In genomic region chr1:133451869-133452563, GRCm38 (mm10) we compare ENCODE assay signal across 7 mouse cellular contexts. TPM values are rescaled to one million over a fixed set of nuclear protein-coding genes. Genes with fewer than 3 reads are reported as not detected.
DNase-seq lines count a peak whose midpoint lies in the region; ATAC-seq lines count a peak whose summit lies in the region.

No protein-coding gene starts in this region.

- no peak overlapping the region for H3K4me2 ChIP-seq in neural tube, embryonic 15.5 days
- peak overlapping the region; percentile 23; the same call in 1 of the 2 replicates for H3K4me2 ChIP-seq in heart, embryonic 14.5 days (ENCODE audit: low read length)
- H3K4me2 ChIP-seq in kidney, embryonic 16.5 days (replicated peaks; ENCODE audit: low read depth, low read length), result no peak overlapping the region

- no peaks in the 10 kb centered on the region for H3K27me3 ChIP-seq in neural tube, embryonic 15.5 days (replicated peaks)
- H3K27me3 ChIP-seq in heart, embryonic 14.5 days (ENCODE audit: control insufficient read depth, insufficient read depth, low read length), result no peaks in the 10 kb centered on the region
- H3K27me3 ChIP-seq in kidney, embryonic 16.5 days (ENCODE audit: insufficient read depth, low read length), result no peaks in the 10 kb centered on the region

- no peak overlapping the region for H3K9ac ChIP-seq in neural tube, embryonic 15.5 days (replicated peaks)
- peak overlapping the region; percentile 21; the same call in 1 of the 2 replicates for H3K9ac ChIP-seq in heart, embryonic 14.5 days (ENCODE audit: low read length)
- no peak overlapping the region for H3K9ac ChIP-seq in kidney, embryonic 16.5 days (replicated peaks; ENCODE audit: low read length)

- no peaks in the 10 kb centered on the region for H3K9me3 ChIP-seq in neural tube, embryonic 15.5 days (replicated peaks)
- no peaks in the 10 kb centered on the region for H3K9me3 ChIP-seq in heart, embryonic 14.5 days (ENCODE audit: control insufficient read depth, low read length)
- H3K9me3 ChIP-seq in kidney, embryonic 16.5 days (ENCODE audit: low read length), result no peaks in the 10 kb centered on the region

- no peak for ATAC-seq in neural tube, embryonic 15.5 days (ENCODE audit: low FRiP score)
- no peak for ATAC-seq in heart, embryonic 14.5 days (ENCODE audit: insufficient number of reproducible peaks, insufficient read depth, low FRiP score, low read depth)
- ATAC-seq in kidney, embryonic 16.5 days (ENCODE audit: low FRiP score, low TSS enrichment), result no peak

- no peaks in the 10 kb centered on the region for H3K36me3 ChIP-seq in neural tube, embryonic 15.5 days
- no peaks in the 10 kb centered on the region for H3K36me3 ChIP-seq in heart, embryonic 14.5 days (ENCODE audit: control insufficient read depth, insufficient read depth, low read length)
- H3K36me3 ChIP-seq in kidney, embryonic 16.5 days (ENCODE audit: insufficient read depth, low read length), result no peaks in the 10 kb centered on the region

- H3K4me3 ChIP-seq in neural tube, embryonic 15.5 days (replicated peaks), result no peak overlapping the region
- no peak overlapping the region for H3K4me3 ChIP-seq in heart, embryonic 14.5 days (ENCODE audit: control insufficient read depth in 1 of 2, insufficient read depth in 1 of 2, low read depth in 1 of 2, low read length in 2 of 2)
- H3K4me3 ChIP-seq in kidney, embryonic 16.5 days (ENCODE audit: low read length), result no peak overlapping the region

- peaks cover 7% of the 10 kb centered on the region; the same call in 1 of the 2 replicates for H3K4me1 ChIP-seq in neural tube, embryonic 15.5 days
- peaks cover 4 to 18% of the 10 kb centered on the region in 2 experiments; a peak in 3 of 4 replicates for H3K4me1 ChIP-seq in heart, embryonic 14.5 days (ENCODE audit: control insufficient read depth in 2 of 2, insufficient read depth in 2 of 2, low read length in 2 of 2)
- peaks cover 23% of the 10 kb centered on the region for H3K4me1 ChIP-seq in kidney, embryonic 16.5 days (ENCODE audit: insufficient read depth, low read length)

- WGBS in neural tube, embryonic 15.5 days, result 52% methylated on average over 13 of the region's 13 CpGs
- 26% methylated on average over 13 of the region's 13 CpGs for WGBS in heart, embryonic 14.5 days
- 52% methylated on average over 13 of the region's 13 CpGs for WGBS in kidney, embryonic 16.5 days

- DNase-seq in neural tube, embryonic 10.5 days (ENCODE audit: extremely low spot score, low spot score), result peak; percentile 38
- DNase-seq in yolk sac, embryonic 10.5 days (ENCODE audit: low spot score), result peak; percentile 29
- DNase-seq in adipocyte (ENCODE audit: low spot score), result no peak
- DNase-seq in retina, embryonic 14.5 days (ENCODE audit: low spot score), result no peak

- no peak overlapping the region for H3K27ac ChIP-seq in neural tube, embryonic 15.5 days (replicated peaks)
- peak overlapping the region; percentile 40 to 65 for H3K27ac ChIP-seq in heart, embryonic 14.5 days (replicated peaks in 1 of 2; ENCODE audit: control insufficient read depth in 1 of 2, insufficient read depth in 1 of 2, low read depth in 2 of 2, low read length in 2 of 2)
- H3K27ac ChIP-seq in kidney, embryonic 16.5 days (ENCODE audit: low read length), result peak overlapping the region; percentile 62

RNA-seq across cellular contexts. Expression of gene Sox13, which starts 27.8 kb away (rescaled TPM):
- 4.0 and 6.7 TPM in 2 replicates for polyA plus RNA-seq in neural tube, embryonic 15.5 days (2015; fragmentation: Nextera tagmentation; extraction: Ambion mirVana)
- 3.5 and 5.2 TPM in 2 replicates for polyA plus RNA-seq in heart, embryonic 14.5 days (2014; fragmentation: Nextera tagmentation; extraction: Ambion mirVana)
- 11.5 and 12.8 TPM in 2 replicates for polyA plus RNA-seq in kidney, embryonic 16.5 days (2015; fragmentation: Nextera tagmentation; extraction: Ambion mirVana)

Comparison
In these comparisons a context has a peak if more than half of its experiments do, and no peak if none do; other contexts are left out.
1. DNase-seq: peak in neural tube, embryonic 10.5 days (single experiment) and yolk sac, embryonic 10.5 days (single experiment); none in adipocyte (single experiment) and retina, embryonic 14.5 days (single experiment).